Mouse (Mus musculus) kidney, postnatal 0 days (tissue): ENCODE data around the gene Gnaz. TPM values are rescaled to one million over a fixed set of nuclear protein-coding genes. Genes with fewer than 3 reads are reported as not detected.

ENCODE experiments used
- ATAC-seq: fragments of 200-750 bp; cut with Nextera tagmentation; replicated peaks from 2 replicates; pipeline ENCODE4 v1.8.0; 2017; ENCODE audit warnings: low read depth, moderate number of reproducible peaks, moderate TSS enrichment, moderate library complexity; ENCODE audit not compliant: low FRiP score
- DNase-seq: peaks from one replicate; pipeline ENCODE4 v3.0.0-alpha.2; 2016; ENCODE audit warnings: low spot score
- H3K27ac ChIP-seq: fragments of 300-500 bp; sonication (generic); 2 replicates; pipeline ENCODE4 v1.5.1; 2014; ENCODE audit warnings: mild to moderate bottlenecking
- H3K27me3 ChIP-seq: fragments of 300-500 bp; sonication (generic); 2 replicates; pipeline ENCODE4 v1.6.1; 2014; ENCODE audit warnings: low read length, mixed read lengths; ENCODE audit not compliant: insufficient read depth
- H3K36me3 ChIP-seq: fragments of 300-500 bp; sonication (generic); 2 replicates; pipeline ENCODE4 v1.6.1; 2014; ENCODE audit warnings: low read length, mixed read lengths; ENCODE audit not compliant: insufficient read depth
- H3K4me1 ChIP-seq: fragments of 300-500 bp; sonication (generic); replicated peaks from 2 replicates; pipeline ENCODE4 v1.6.1; 2014; ENCODE audit warnings: antibody characterized with exemption, low read length, mixed read lengths; ENCODE audit not compliant: insufficient read depth
- H3K4me2 ChIP-seq: fragments of 300-500 bp; sonication (generic); 2 replicates; pipeline ENCODE4 v1.6.1; 2014; ENCODE audit warnings: mild to moderate bottlenecking, low read length, moderate library complexity, mixed read lengths
- H3K4me3 ChIP-seq: fragments of 300-500 bp; sonication (generic); replicated peaks from 2 replicates; pipeline ENCODE4 v1.5.1; 2014; ENCODE audit warnings: low read depth, low read length
- H3K9ac ChIP-seq: fragments of 300-500 bp; sonication (generic); 2 replicates; pipeline ENCODE4 v1.6.1; 2014; ENCODE audit warnings: low read depth, low read length
- H3K9me3 ChIP-seq: fragments of 300-500 bp; sonication (generic); replicated peaks from 2 replicates; pipeline ENCODE4 v1.6.1; 2016; ENCODE audit warnings: low read length, inconsistent platforms, mixed read lengths
- CTCF ChIP-seq: IDR thresholded peaks from 2 replicates; pipeline ENCODE4 v1.5.1; 2016; ENCODE audit warnings: antibody characterized with exemption, low read depth, mild to moderate bottlenecking, moderate library complexity
- WGBS: fragments of 180-500 bp; shearing (Covaris S2); extraction: QIAGEN DNeasy Blood & Tissue Kit; methylation state at CpG from one replicate; pipeline ENCODE4 v1.1.7; 2014; 5-methylcytosine and 5-hydroxymethylcytosine counted together
- polyA plus RNA-seq: library from polyadenylated mRNA; unstranded; fragments of >200 nt; fragmentation: Nextera tagmentation; extraction: Ambion mirVana; gene quantifications from 2 replicates; pipeline ENCODE4 v1.2.1, GENCODE M21; 2015

Gnaz gene
- polyA plus RNA-seq, 1 experiment from 2014 or later = 5.6 TPM

DNA sequence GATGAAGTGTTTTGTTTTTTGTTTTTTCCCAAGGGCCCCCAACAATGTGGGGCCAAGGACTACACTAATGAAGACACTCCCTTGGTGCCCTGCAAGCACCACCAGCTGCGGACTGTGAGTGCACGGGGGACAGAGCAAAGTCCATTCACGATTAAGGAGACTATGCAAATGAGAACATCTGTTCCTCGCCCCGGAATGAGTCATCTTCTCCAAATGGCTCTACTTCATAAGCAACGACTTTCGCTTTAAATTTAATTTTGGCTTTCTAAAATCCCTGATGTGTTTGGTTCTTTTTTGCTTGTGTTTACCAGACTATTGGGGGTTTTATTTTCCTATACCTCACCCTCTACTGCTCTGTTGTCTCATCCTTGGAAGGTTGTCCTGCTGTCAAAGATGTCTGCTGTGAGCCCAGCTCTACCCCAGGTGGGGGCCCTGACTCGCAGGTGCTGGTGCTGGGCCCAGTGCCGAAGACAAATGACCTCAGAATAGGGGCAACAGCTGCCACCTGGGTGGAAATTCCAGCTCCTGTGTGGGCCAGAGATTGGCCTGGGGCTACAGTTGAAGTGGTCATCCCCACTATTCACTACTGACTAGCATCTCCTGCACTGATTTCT, 14.0 kb upstream of the Gnaz start:
- Histone ChIP-seq H3K4me1 (no peaks in the 10 kb centered on the region), H3K27ac (no peak overlapping the region), H3K9ac (no peak overlapping the region), H3K4me2 (no peak overlapping the region), H3K36me3 (no peaks in the 10 kb centered on the region), H3K4me3 (no peak overlapping the region), H3K9me3 (no peaks in the 10 kb centered on the region), H3K27me3 (no peaks in the 10 kb centered on the region)
- ATAC-seq (no peak), DNase-seq (no peak)
- 54% methylated on average over 9 of the region's 9 CpGs for WGBS
- TF ChIP-seq CTCF = no peak

DNA sequence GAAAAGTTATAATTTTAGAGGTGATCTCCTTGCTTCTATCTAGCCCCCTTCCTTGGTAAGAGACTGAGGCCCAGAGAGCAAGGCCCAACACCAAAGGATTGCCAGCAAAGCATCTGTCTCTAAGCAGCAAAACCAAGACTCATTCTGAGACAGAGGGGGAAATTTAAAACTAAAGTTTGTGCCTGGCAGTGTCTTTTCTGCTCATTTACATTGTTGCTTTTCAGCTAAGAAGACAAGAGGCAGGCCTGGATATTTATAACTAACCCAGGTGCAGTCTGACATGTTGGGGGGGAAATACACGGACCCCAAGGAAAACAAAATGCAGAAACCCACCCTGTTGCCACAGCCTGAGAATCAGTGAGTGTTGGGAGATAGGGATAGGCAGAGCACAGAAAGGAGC, 2.6 kb upstream of the Gnaz start:
- H3K4me2 ChIP-seq = no peak overlapping the region
- H3K27me3 ChIP-seq = no peaks in the 10 kb centered on the region
- ATAC-seq (no peak), DNase-seq (no peak)
- no peak for TF ChIP-seq CTCF
- H3K27ac ChIP-seq = no peak overlapping the region
- H3K4me1 ChIP-seq = peaks cover 3% of the 10 kb centered on the region; the same call in 1 of the 2 replicates
- H3K36me3 ChIP-seq = no peaks in the 10 kb centered on the region
- H3K9me3 ChIP-seq = no peaks in the 10 kb centered on the region
- 62% methylated on average over 1 of the region's 1 CpGs for WGBS
- no peak overlapping the region for H3K9ac ChIP-seq
- no peak overlapping the region for H3K4me3 ChIP-seq

DNA sequence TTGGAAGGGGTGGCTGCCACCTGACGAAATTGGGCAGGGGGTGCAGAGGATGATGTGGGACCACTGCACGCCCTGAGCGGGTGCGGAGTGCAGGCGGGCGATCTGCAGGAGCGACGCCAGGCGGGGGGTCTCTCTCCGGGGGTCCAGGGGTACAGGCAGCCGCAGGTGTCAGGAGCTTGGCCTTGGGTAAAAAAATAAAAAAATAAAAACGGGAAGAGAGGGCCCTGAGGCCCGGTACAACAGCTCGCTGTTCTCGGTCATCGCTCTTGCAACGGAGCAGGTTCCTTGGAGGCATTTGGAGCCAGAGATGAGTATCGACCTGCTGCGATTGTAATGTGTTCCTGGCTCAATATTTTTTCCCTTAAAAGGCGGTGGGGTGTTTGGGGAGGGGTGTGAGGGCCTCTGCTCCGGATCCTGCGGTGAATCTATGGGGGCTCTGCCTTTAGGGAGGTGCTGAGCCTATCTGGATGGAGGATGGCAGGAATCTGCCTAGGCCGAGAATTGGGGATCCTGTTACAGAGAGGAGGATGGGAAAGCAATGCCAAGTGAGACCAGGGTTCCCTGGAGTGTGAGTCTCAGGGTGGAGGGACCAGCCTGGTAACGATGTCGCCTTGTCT, 782 bp downstream of the Gnaz start:
- no peaks in the 10 kb centered on the region for H3K9me3 ChIP-seq
- H3K9ac ChIP-seq = peak overlapping the region; percentile 57; the same call in 1 of the 2 replicates
- peaks cover 3% of the 10 kb centered on the region; the same call in 1 of the 2 replicates for H3K4me1 ChIP-seq
- H3K36me3 ChIP-seq = no peaks in the 10 kb centered on the region
- peak overlapping the region; percentile 98 for H3K4me2 ChIP-seq
- peak overlapping the region; percentile 59 for H3K4me3 ChIP-seq
- no peak overlapping the region for H3K27ac ChIP-seq
- no peak for ATAC-seq
- no peak for TF ChIP-seq CTCF
- no peaks in the 10 kb centered on the region for H3K27me3 ChIP-seq
- DNase-seq = peak; percentile 32
- 5% methylated on average over 25 of the region's 25 CpGs for WGBS

DNA sequence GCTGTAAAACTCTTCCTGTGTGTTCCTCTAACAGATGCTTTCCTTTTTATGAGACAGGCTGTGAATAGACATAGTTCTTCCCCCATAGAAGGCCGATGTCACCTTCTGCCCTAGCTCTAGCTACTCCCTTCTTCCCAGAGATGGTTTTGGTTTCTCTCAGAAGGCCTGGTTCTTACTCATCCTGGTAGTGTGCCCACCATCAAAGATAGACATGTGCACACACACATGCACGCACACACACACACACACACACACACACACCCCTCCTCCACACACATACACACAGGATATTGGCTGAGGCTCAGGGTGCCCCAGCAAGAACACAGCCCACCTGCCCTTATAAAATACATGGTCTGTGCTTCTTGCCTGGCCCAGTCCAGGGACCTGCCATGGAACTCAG, 2.3 kb downstream of the Gnaz start:
- 73% methylated on average over 2 of the region's 2 CpGs for WGBS
- Histone ChIP-seq H3K4me1 (peaks cover 3% of the 10 kb centered on the region; the same call in 1 of the 2 replicates), H3K27ac (no peak overlapping the region), H3K27me3 (no peaks in the 10 kb centered on the region), H3K4me2 (no peak overlapping the region), H3K4me3 (no peak overlapping the region), H3K9ac (no peak overlapping the region), H3K36me3 (no peaks in the 10 kb centered on the region), H3K9me3 (no peaks in the 10 kb centered on the region)
- no peak for DNase-seq
- TF ChIP-seq CTCF = no peak
- ATAC-seq = no peak

DNA sequence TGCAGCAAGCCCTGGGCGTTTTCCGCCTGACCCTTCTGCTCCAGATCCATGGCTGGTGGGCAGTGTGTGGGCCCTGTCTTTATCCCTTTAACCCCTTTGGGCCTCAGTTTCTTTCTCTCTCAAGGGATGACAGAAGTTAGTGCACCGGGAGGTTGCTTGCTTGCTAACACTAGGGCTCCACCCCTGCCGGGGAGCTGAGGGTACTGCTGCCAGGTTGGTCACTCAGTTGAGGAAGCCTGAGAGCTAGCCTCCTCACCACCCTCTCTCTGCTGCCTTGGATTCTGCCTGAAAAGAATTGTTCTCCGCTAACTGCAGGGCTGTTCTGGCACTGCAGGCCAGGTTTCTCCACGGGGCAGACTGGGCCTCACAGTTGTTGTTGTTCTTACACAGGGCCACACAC, 6.0 kb downstream of the Gnaz start:
- Histone ChIP-seq H3K9me3 (no peaks in the 10 kb centered on the region), H3K4me2 (no peak overlapping the region), H3K36me3 (no peaks in the 10 kb centered on the region), H3K27me3 (no peaks in the 10 kb centered on the region), H3K4me3 (no peak overlapping the region), H3K4me1 (0 out of 2 replicates have a peak, but pooled peaks cover 3% of the 10 kb centered on the region), H3K9ac (no peak overlapping the region), H3K27ac (no peak overlapping the region)
- TF ChIP-seq CTCF = no peak
- no peak for ATAC-seq
- 52% methylated on average over 6 of the region's 6 CpGs for WGBS
- no peak for DNase-seq

DNA sequence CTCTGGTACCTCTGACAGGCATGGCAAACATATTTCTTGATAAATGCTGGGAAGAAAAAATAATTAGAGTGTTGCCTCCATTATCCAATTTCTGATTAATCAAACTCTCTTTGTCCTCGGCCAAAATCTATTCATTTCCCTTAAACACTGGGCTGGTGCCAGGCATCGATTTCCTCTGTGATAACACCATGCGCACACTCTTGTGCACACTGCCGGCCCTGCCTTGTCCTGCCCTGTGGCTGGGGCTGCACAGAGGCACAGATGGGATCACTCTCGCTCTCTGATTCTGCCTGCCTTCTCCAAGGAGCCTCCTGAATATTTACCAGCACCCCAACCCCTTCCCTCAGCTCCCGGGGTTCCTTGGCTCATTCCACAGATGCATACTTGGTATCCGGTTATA, 8.6 kb downstream of the Gnaz start:
- Histone ChIP-seq H3K4me1 (no peaks in the 10 kb centered on the region), H3K36me3 (no peaks in the 10 kb centered on the region), H3K27ac (no peak overlapping the region), H3K4me2 (no peak overlapping the region), H3K9ac (no peak overlapping the region), H3K4me3 (no peak overlapping the region), H3K27me3 (no peaks in the 10 kb centered on the region), H3K9me3 (no peaks in the 10 kb centered on the region)
- ATAC-seq (no peak), DNase-seq (no peak)
- 72% methylated on average over 7 of the region's 7 CpGs for WGBS
- TF ChIP-seq CTCF = no peak
